In the genomic region with DNA sequence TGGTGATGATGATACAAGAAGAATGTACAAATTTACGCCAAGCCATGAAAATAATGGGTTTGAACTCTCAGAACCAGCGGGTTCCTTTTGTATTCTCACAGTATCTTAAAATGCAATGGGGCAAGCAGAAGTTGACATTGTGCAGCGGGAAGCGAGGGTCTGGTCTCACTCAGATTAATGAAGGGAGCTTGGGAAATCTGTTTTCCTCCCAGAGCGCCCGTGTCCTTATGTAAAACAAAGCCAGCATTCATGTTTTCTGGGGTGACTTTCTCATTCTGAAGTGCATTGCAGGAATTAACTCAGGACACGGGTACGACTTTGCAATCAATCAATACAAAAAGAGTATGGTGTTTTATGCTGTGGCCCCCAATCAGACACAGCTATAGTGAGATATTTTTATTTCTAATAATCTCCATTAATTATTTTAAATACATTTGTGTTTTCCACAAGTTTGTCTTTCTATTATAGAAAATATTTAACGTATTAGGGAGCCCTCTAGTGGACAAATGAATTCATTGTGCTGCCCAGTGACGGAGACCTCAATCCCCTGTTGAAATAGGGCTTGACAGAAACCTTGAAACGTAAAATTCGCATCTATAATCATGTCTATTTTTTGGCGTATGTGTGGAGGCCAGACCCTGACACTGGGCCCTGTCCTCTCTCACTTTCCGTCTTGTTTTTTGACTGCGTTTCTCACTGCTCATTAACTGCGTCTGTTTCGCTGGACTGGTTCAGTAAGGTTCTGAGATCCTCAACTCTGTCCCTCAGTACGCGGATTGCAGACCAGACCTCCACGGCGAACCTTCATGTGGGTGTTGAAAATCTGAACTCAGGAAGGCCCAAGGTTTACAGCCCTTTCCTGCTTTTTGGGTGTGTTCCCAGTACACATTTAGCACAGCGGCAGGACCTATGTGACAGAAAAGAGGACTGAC, we compare ENCODE assay signal across 9 mouse cellular contexts. TPM values are rescaled to one million over a fixed set of nuclear protein-coding genes. Genes with fewer than 3 reads are reported as not detected.
DNase-seq lines count a peak whose midpoint lies in the region; TF ChIP-seq lines count a peak whose summit lies in the region.
"Had no signal": no experiment of that assay in that cellular context is flagged by ENCODE, and none has a peak within 500 bp of the region (broad histone marks: within the 10 kb centered on the region; RNA-seq: fewer than 3 reads in every experiment).

No protein-coding gene starts in this region.

- H3K27me3 ChIP-seq in CH12.LX (replicated peaks): no peaks in the 10 kb centered on the region

- H3K4me2 ChIP-seq in CH12.LX (ENCODE audit: insufficient read depth, low read depth, poor library complexity, severe bottlenecking): no peak overlapping the region

- peak; percentile 19 to 52 for DNase-seq in frontal cortex, postnatal 36 days (ENCODE audit: low spot score in 2 of 2)
- no peak for DNase-seq in frontal cortex, postnatal 10 days (ENCODE audit: low spot score in 2 of 2)
- DNase-seq in CH12.LX (ENCODE audit: extremely low read depth): peak; percentile 61
- peak; percentile 75 for DNase-seq in embryo, embryonic 11 days
- DNase-seq in induced T-regulatory cell, adult 2 months (ENCODE audit: low read depth): peak; percentile 36
- peak; percentile 37 for DNase-seq in lung, postnatal 10 days
- DNase-seq in spleen, postnatal 36 days (ENCODE audit: low spot score in 2 of 2): no peak
- DNase-seq in T-cell, adult 2 months (ENCODE audit: low spot score): no peak

- peak; percentile 68 for TF ChIP-seq RAD21 in CH12.LX (IDR thresholded peaks at IDR 0.05; ENCODE audit: low read depth, low read length)

- H3K4me3 ChIP-seq in CH12.LX (replicated peaks in 1 of 3; ENCODE audit: low read depth in 2 of 3, low read length in 2 of 3, poor library complexity in 1 of 3): no peak overlapping the region

- peak overlapping the region; percentile 47 for H3K27ac ChIP-seq in CH12.LX (ENCODE audit: insufficient read depth, low read depth)

- H3K4me1 ChIP-seq in CH12.LX (ENCODE audit: control insufficient read depth in 1 of 2, insufficient read depth in 2 of 2): peaks cover 8 to 26% of the 10 kb centered on the region in 2 experiments

- no peak for TF ChIP-seq POLR2A in CH12.LX (IDR thresholded peaks at IDR 0.05; ENCODE audit: low read depth, low read length)

- H3K79me2 ChIP-seq in CH12.LX (replicated peaks; ENCODE audit: control insufficient read depth, extremely low read depth, insufficient read depth, poor library complexity, severe bottlenecking): no peaks in the 10 kb centered on the region

- no peak overlapping the region for H3K9ac ChIP-seq in CH12.LX (ENCODE audit: insufficient read depth, low read depth)

- no peak for TF ChIP-seq EP300 in CH12.LX (IDR thresholded peaks at IDR 0.05; ENCODE audit: low read length)

- dilution Hi-C loops in CH12.LX (cut with MboI; ENCODE audit: extremely low pct_ligation_motif_present, extremely low pct_unique_long_range_greater_than_20kb, low sequenced_read_pairs): no loop called here

- peak; percentile 49 to 75 for TF ChIP-seq CTCF in CH12.LX (conservative IDR thresholded peaks at IDR 0.05 in 1 of 2, IDR thresholded peaks at IDR 0.05 in 1 of 2; ENCODE audit: low read depth in 2 of 2, low read length in 2 of 2)

- no peaks in the 10 kb centered on the region for H3K36me3 ChIP-seq in CH12.LX (replicated peaks in 1 of 2; ENCODE audit: control insufficient read depth in 1 of 2, insufficient read depth in 1 of 2, low read length in 1 of 2)

- no peaks in the 10 kb centered on the region for H3K9me3 ChIP-seq in CH12.LX (replicated peaks; ENCODE audit: low read length)

- in situ Hi-C loops in CH12.LX (cut with MboI; ENCODE audit: low pct_ligation_motif_present, low pct_unique_long_range_greater_than_20kb, low sequenced_read_pairs): no loop called here

TF ChIP-seq in CH12.LX, 34 proteins besides CTCF, POLR2A, EP300 and RAD21:
- TF ChIP-seq IRF4 (IDR thresholded peaks at IDR 0.05; ENCODE audit: low read depth, low read length) (no peak), MXI1 (IDR thresholded peaks at IDR 0.05; ENCODE audit: low read depth, low read length) (no peak), SMC3 (IDR thresholded peaks at IDR 0.05; ENCODE audit: low read depth, low read length) (peak; percentile 39), POLR2AphosphoS2 (IDR thresholded peaks at IDR 0.05; ENCODE audit: low read depth, low read length) (no peak), ZC3H11A (IDR thresholded peaks at IDR 0.05; ENCODE audit: low read depth, low read length) (no peak), E2F4 (IDR thresholded peaks at IDR 0.05; ENCODE audit: insufficient replicate concordance, low read depth, low read length) (no peak), BHLHE40 (IDR thresholded peaks at IDR 0.05; ENCODE audit: low read depth, low read length) (no peak), KAT2A (IDR thresholded peaks at IDR 0.05; ENCODE audit: insufficient replicate concordance, low read length) (no peak), USF2 (conservative IDR thresholded peaks at IDR 0.05; ENCODE audit: low read depth, low read length) (no peak), ZKSCAN1 (IDR thresholded peaks at IDR 0.05; ENCODE audit: borderline replicate concordance, low read depth, low read length) (no peak), MYC (IDR thresholded peaks at IDR 0.05; ENCODE audit: low read depth, low read length) (no peak), ETS1 (conservative IDR thresholded peaks at IDR 0.05; ENCODE audit: low read depth, low read length) (no peak), UBTF (IDR thresholded peaks at IDR 0.05; ENCODE audit: low read depth, low read length) (no peak), NRF1 (IDR thresholded peaks at IDR 0.05; ENCODE audit: low read depth, low read length) (0 out of 2 replicates have a peak, but pooled peaks have one; percentile 18), USF1 (IDR thresholded peaks at IDR 0.05; ENCODE audit: low read depth, low read length) (no peak), TCF12 (IDR thresholded peaks at IDR 0.05; ENCODE audit: low read depth, low read length) (0 out of 2 replicates have a peak, but pooled peaks have one; percentile 20), SIN3A (IDR thresholded peaks at IDR 0.05; ENCODE audit: low read length) (no peak)

RNA-seq across cellular contexts. Expression of a gene that starts 24.6 kb away (rescaled TPM):
- 0.08 TPM in 1 of 2 replicates, not detected in the other for total RNA-seq in CH12.LX (2012; rRNA removed)
- total RNA-seq in CH12.LX (2014; rRNA removed): 0.30 TPM in 1 of 2 replicates, not detected in the other
- polyA plus RNA-seq in CH12.LX (2012; ENCODE audit: insufficient read length, low read depth): not detected in 2 replicates
- polyA plus RNA-seq: liver, embryonic 16.5 days had no signal

Comparison
In these comparisons a context has a peak if more than half of its experiments do, and no peak if none do; other contexts are left out.
1. DNase-seq: peak in frontal cortex, postnatal 36 days (2 of 2), CH12.LX (single experiment), embryo, embryonic 11 days (single experiment), induced T-regulatory cell, adult 2 months (single experiment) and lung, postnatal 10 days (single experiment); none in frontal cortex, postnatal 10 days (0 of 2), spleen, postnatal 36 days (0 of 2) and T-cell, adult 2 months (single experiment).